Mouse (Mus musculus): Measurements from ENCODE around the gene Hist1h2be. TPM values are rescaled to one million over a fixed set of nuclear protein-coding genes. Genes with fewer than 3 reads are reported as not detected.
"Not testable (repeated sequence)": the region's sequence is repeated elsewhere in the genome, so short reads cannot be mapped to it uniquely, and the experiment has no call there.

Hist1h2be gene
- polyA plus RNA-seq, 1 experiment from 2014 or later: 2.5 TPM

- H3K4me2 ChIP-seq (replicated peaks): no peak overlapping the region
- no peak overlapping the region for H3K4me3 ChIP-seq
- no peaks in the 10 kb centered on the region for H3K4me1 ChIP-seq
- H3K9ac ChIP-seq (replicated peaks): no peak overlapping the region
- WGBS: 91% methylated on average over 4 of the region's 4 CpGs
- H3K27me3 ChIP-seq: no peaks in the 10 kb centered on the region
- no peak overlapping the region for H3K27ac ChIP-seq (replicated peaks)
- no peaks in the 10 kb centered on the region for H3K9me3 ChIP-seq
- no peaks in the 10 kb centered on the region for H3K36me3 ChIP-seq
- no peak for ATAC-seq (replicated peaks)
These were observed 11.7 kb downstream of the Hist1h2be start for GRCm38 (mm10) chr13:23609209-23609608.

DNA sequence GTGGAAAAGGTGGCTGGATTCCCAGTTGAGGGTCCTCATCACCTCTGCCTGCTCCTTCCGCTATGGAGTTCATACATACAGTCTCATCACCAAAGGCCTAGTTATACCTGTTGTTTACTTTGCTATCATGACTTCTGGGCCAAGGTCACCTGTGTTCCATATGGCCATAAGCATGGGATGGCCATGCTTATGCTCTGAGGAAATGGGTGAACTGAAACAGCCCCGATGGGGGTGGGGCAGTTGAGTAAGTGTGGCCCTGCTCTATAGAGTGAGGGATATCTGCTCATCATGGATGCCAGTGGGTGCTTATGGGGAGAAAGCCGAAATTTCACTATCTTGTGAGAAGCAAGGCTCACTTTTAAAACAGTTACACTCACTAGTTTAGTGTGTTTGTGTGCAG, 15.9 kb downstream of the Hist1h2be start:
- no peaks in the 10 kb centered on the region for H3K4me1 ChIP-seq
- no peak overlapping the region for H3K4me3 ChIP-seq
- 89% methylated on average over 3 of the region's 3 CpGs for WGBS
- no peak for ATAC-seq (replicated peaks)
- no peaks in the 10 kb centered on the region for H3K27me3 ChIP-seq
- no peaks in the 10 kb centered on the region for H3K9me3 ChIP-seq
- no peak overlapping the region for H3K4me2 ChIP-seq (replicated peaks)
- H3K36me3 ChIP-seq: no peaks in the 10 kb centered on the region
- no peak overlapping the region for H3K9ac ChIP-seq (replicated peaks)
- H3K27ac ChIP-seq (replicated peaks): no peak overlapping the region

DNA sequence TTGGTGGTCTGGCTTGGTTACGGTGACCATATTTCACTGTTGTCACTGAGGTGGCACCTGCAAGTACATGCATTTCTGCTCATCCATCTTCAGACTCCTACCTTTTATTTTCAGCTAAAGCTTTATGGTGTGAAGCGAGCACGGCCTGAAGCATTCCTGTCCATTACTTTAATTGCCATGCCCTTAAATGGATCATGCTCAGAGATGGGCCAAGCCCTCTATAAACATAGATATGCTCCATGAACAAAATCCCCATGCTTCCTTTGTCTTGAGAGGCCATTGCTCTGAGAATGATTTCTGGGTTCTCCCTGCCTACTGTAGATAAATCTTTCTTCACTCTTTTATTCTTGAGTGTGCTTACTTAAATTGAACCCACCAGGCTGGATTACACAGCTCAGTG, 16.5 kb downstream of the Hist1h2be start:
- Histone ChIP-seq H3K9me3 (no peaks in the 10 kb centered on the region), H3K9ac (replicated peaks) (no peak overlapping the region), H3K27ac (replicated peaks) (no peak overlapping the region), H3K4me2 (replicated peaks) (no peak overlapping the region), H3K4me3 (no peak overlapping the region), H3K36me3 (no peaks in the 10 kb centered on the region), H3K4me1 (no peaks in the 10 kb centered on the region), H3K27me3 (no peaks in the 10 kb centered on the region)
- no peak for ATAC-seq (replicated peaks)
- WGBS: 92% methylated on average over 3 of the region's 3 CpGs

- Histone ChIP-seq H3K27ac (replicated peaks) (no peak overlapping the region), H3K4me3 (no peak overlapping the region), H3K36me3 (no peaks in the 10 kb centered on the region), H3K4me1 (no peaks in the 10 kb centered on the region), H3K27me3 (no peaks in the 10 kb centered on the region), H3K9ac (replicated peaks) (no peak overlapping the region), H3K9me3 (no peaks in the 10 kb centered on the region), H3K4me2 (replicated peaks) (no peak overlapping the region)
- 91% methylated on average over 7 of the region's 7 CpGs for WGBS
- ATAC-seq (replicated peaks): no peak
These were observed 17.7 kb downstream of the Hist1h2be start for GRCm38 (mm10) chr13:23603182-23603699.

DNA sequence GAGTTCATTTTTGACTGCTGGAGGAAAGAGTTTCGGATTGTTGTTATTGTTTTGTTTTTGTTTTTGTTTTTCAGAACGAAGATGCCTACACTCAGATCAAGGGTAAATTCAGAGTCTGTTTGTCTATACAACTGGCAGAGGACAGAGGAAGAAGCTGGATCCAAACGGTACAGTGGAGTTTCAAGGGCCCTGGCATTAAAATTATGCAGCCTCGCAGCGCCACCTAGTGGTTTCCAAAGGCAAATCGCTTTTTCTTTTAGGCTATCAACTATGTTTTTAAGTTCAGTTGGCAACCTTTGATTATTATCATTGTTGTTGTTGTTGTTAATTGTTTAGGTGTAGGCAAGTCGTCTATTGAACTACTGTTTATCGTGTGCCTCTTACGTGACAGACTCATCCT, 23.0 kb downstream of the Hist1h2be start:
- H3K9me3 ChIP-seq: no peaks in the 10 kb centered on the region
- no peak for ATAC-seq (replicated peaks)
- no peak overlapping the region for H3K4me3 ChIP-seq
- H3K27ac ChIP-seq (replicated peaks): no peak overlapping the region
- H3K36me3 ChIP-seq: no peaks in the 10 kb centered on the region
- WGBS: 8% methylated on average over 9 of the region's 9 CpGs
- H3K4me1 ChIP-seq: no peaks in the 10 kb centered on the region
- H3K4me2 ChIP-seq (replicated peaks): no peak overlapping the region
- no peaks in the 10 kb centered on the region for H3K27me3 ChIP-seq
- H3K9ac ChIP-seq (replicated peaks): no peak overlapping the region

GRCm38 (mm10) chr13:23595622-23596372, 25.1 kb downstream of the Hist1h2be start:
- Histone ChIP-seq H3K4me3 (no peak overlapping the region), H3K27ac (replicated peaks) (no peak overlapping the region), H3K36me3 (no peaks in the 10 kb centered on the region), H3K4me1 (no peaks in the 10 kb centered on the region), H3K4me2 (replicated peaks) (no peak overlapping the region), H3K27me3 (no peaks in the 10 kb centered on the region), H3K9me3 (no peaks in the 10 kb centered on the region), H3K9ac (replicated peaks) (no peak overlapping the region)
- 87% methylated on average over 7 of the region's 7 CpGs for WGBS
- no peak for ATAC-seq (replicated peaks)

GRCm38 (mm10) chr13:23595185-23595584, 25.7 kb downstream of the Hist1h2be start:
- Histone ChIP-seq H3K27me3 (no peaks in the 10 kb centered on the region), H3K9me3 (no peaks in the 10 kb centered on the region), H3K27ac (replicated peaks) (no peak overlapping the region), H3K4me2 (replicated peaks) (no peak overlapping the region), H3K9ac (replicated peaks) (no peak overlapping the region), H3K4me3 (no peak overlapping the region), H3K4me1 (no peaks in the 10 kb centered on the region), H3K36me3 (no peaks in the 10 kb centered on the region)
- 77% methylated on average over 2 of the region's 2 CpGs for WGBS
- no peak for ATAC-seq (replicated peaks)

DNA sequence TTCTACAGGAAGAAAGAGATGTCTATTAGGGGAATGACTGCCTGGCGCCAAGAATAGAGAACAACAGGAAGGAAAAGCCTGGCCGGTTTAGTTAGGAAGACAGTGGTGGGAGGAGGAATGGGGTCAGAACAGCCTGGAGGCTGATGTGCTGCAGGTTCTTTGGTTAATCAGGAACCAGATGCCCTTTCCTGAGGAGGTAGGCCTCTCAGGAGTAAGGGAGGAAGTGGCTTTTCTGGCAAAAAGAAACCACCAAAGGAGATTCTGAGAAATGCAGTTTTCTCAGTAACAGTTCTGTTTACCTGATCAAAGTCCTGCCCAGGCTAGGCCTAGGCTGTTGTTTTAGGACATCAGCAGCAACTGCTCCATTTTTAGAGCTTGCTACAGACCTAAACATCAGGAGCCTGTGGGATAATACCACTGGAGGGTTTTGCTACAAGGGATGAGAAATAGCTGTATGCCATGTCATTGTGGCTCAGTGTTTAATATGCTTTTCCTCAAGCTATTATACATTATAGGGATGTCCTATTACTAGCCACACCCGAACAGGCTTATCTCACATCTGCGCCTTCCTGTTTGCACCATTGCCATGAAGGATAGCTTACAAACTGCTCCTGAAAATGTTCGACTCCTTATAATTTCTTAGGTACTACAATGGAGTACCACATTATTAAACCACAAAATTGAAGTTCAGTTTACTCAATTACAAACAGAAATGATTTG, 27.7 kb downstream of the Hist1h2be start:
- H3K9ac ChIP-seq (replicated peaks): no peak overlapping the region
- H3K36me3 ChIP-seq: no peaks in the 10 kb centered on the region
- no peak for ATAC-seq (replicated peaks)
- WGBS: 87% methylated on average over 5 of the region's 5 CpGs
- H3K27ac ChIP-seq (replicated peaks): no peak overlapping the region
- no peaks in the 10 kb centered on the region for H3K4me1 ChIP-seq
- H3K9me3 ChIP-seq: no peaks in the 10 kb centered on the region
- H3K4me3 ChIP-seq: no peak overlapping the region
- no peaks in the 10 kb centered on the region for H3K27me3 ChIP-seq
- H3K4me2 ChIP-seq (replicated peaks): no peak overlapping the region

- 85% methylated on average over 7 of the region's 7 CpGs for WGBS
- Histone ChIP-seq H3K4me1 (no peaks in the 10 kb centered on the region), H3K4me2 (replicated peaks) (no peak overlapping the region), H3K27me3 (no peaks in the 10 kb centered on the region), H3K9me3 (no peaks in the 10 kb centered on the region), H3K36me3 (no peaks in the 10 kb centered on the region), H3K4me3 (no peak overlapping the region), H3K9ac (replicated peaks) (no peak overlapping the region), H3K27ac (replicated peaks) (no peak overlapping the region)
- no peak for ATAC-seq (replicated peaks)
These were observed 28.3 kb downstream of the Hist1h2be start for GRCm38 (mm10) chr13:23592614-23593013.

DNA sequence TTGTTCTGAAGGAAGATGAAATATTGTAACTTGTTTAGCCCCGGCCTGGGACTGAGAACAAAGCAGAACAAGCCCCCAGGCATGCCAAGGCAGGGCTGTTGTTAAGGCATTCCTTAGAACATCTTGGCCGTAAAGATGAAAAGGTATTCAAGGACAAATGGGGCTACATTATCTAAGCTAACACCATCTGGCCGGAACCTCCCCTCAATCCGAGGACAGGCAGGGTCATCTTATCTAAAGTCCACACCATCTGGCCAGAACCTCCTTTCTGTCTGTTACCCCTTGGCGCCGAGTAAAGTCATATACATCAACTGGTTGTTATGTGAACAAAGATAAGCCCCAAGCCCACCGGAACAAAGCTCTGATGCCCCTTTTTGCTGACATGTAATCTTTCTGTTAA, 29.0 kb downstream of the Hist1h2be start:
- H3K4me2 ChIP-seq (replicated peaks); ATAC-seq (replicated peaks); H3K36me3 ChIP-seq; H3K27me3 ChIP-seq; H3K9ac ChIP-seq (replicated peaks); H3K4me1 ChIP-seq; H3K9me3 ChIP-seq; H3K4me3 ChIP-seq; H3K27ac ChIP-seq (replicated peaks): not testable (repeated sequence)
- 92% methylated on average over 7 of the region's 7 CpGs for WGBS

DNA sequence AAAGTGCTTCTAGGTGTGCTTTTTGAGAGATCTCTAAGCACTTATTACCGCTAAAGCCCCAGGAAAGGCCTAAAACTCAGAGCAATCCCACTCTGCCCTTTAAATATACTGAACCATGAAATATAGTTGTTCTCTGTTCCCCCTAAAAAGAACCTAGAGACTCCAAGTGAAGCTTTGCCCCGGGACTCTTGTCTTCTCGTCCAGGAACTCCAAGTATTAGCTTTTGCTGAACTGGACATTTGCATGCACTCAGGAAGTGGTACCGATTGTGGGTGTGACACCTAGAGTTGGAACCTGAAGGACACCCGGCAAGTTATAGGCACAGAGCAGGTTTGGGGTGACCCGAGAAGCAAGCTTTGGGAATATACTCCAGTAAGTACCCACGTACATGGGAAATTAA, 29.7 kb downstream of the Hist1h2be start:
- H3K36me3 ChIP-seq: no peaks in the 10 kb centered on the region
- WGBS: 96% methylated on average over 7 of the region's 7 CpGs
- no peak for ATAC-seq (replicated peaks)
- no peak overlapping the region for H3K4me3 ChIP-seq
- H3K27ac ChIP-seq (replicated peaks): no peak overlapping the region
- H3K9me3 ChIP-seq: no peaks in the 10 kb centered on the region
- H3K4me2 ChIP-seq (replicated peaks): no peak overlapping the region
- no peak overlapping the region for H3K9ac ChIP-seq (replicated peaks)
- peaks cover 10% of the 10 kb centered on the region for H3K4me1 ChIP-seq
- H3K27me3 ChIP-seq: no peaks in the 10 kb centered on the region

DNA sequence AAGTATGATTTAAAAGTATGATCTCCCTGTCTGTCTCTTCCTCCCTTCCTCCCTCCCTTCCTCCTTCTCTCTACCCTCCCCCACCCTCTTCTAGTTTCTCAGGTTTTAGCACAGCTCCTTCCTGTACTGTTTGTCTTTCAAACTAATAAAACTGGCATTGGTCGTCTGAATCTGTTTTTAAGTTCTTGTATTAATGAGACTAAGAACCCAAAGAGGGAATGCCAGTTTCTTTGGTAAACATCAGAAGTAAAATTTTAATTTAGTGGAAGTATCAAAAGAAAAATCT, 34.0 kb downstream of the Hist1h2be start:
- H3K27me3 ChIP-seq: no peaks in the 10 kb centered on the region
- H3K4me3 ChIP-seq: peak overlapping the region; percentile 47
- peaks cover 43% of the 10 kb centered on the region for H3K4me1 ChIP-seq
- peak overlapping the region; percentile 77 for H3K4me2 ChIP-seq (replicated peaks)
- H3K9me3 ChIP-seq: no peaks in the 10 kb centered on the region
- no peak for ATAC-seq (replicated peaks)
- peak overlapping the region; percentile 97 for H3K27ac ChIP-seq (replicated peaks)
- no peaks in the 10 kb centered on the region for H3K36me3 ChIP-seq
- 3% methylated on average over 1 of the region's 1 CpGs for WGBS
- peak overlapping the region; percentile 27 for H3K9ac ChIP-seq (replicated peaks)
